Mouse (Mus musculus) embryonic facial prominence, embryonic 10.5 days (tissue): ENCODE data around the gene Rcn1. TPM values are rescaled to one million over a fixed set of nuclear protein-coding genes. Genes with fewer than 3 reads are reported as not detected.

Source experiments
- DNase-seq: peaks from one replicate; pipeline ENCODE4 v3.0.0-alpha.2; 2017; ENCODE audit warnings: low spot score
- H3K27ac ChIP-seq: fragments of 300-500 bp; sonication (generic); replicated peaks from 2 replicates; pipeline ENCODE4 v1.5.1; 2016; ENCODE audit warnings: mild to moderate bottlenecking
- H3K27me3 ChIP-seq: fragments of 300-500 bp; sonication (generic); replicated peaks from 2 replicates; pipeline ENCODE4 v1.6.1; 2016; ENCODE audit warnings: low read depth, mild to moderate bottlenecking; ENCODE audit not compliant: poor library complexity, severe bottlenecking
- H3K36me3 ChIP-seq: fragments of 300-500 bp; sonication (generic); replicated peaks from 2 replicates; pipeline ENCODE4 v1.6.1; 2016; ENCODE audit warnings: mild to moderate bottlenecking, moderate library complexity
- H3K4me1 ChIP-seq: fragments of 300-500 bp; sonication (generic); 2 replicates; pipeline ENCODE4 v1.6.1; 2016
- H3K4me3 ChIP-seq: fragments of 300-500 bp; sonication (generic); 2 replicates; pipeline ENCODE4 v1.5.1; 2016; ENCODE audit warnings: mild to moderate bottlenecking, moderate library complexity
- H3K9me3 ChIP-seq: fragments of 300-500 bp; sonication (generic); 2 replicates; pipeline ENCODE4 v1.6.1; 2016; ENCODE audit warnings: mild to moderate bottlenecking
- WGBS: fragments of 180-500 bp; shearing (Covaris S2); methylation state at CpG from one replicate; pipeline ENCODE4 v1.1.7; 2016; 5-methylcytosine and 5-hydroxymethylcytosine counted together
- polyA plus RNA-seq: library from polyadenylated mRNA; unstranded; fragments of >200 nt; fragmentation: Nextera tagmentation; extraction: Ambion mirVana; gene quantifications from 2 replicates; pipeline ENCODE4 v1.2.1, GENCODE M21; 2016

Gene Rcn1
- polyA plus RNA-seq = 114 and 116 TPM in 2 replicates

DNA sequence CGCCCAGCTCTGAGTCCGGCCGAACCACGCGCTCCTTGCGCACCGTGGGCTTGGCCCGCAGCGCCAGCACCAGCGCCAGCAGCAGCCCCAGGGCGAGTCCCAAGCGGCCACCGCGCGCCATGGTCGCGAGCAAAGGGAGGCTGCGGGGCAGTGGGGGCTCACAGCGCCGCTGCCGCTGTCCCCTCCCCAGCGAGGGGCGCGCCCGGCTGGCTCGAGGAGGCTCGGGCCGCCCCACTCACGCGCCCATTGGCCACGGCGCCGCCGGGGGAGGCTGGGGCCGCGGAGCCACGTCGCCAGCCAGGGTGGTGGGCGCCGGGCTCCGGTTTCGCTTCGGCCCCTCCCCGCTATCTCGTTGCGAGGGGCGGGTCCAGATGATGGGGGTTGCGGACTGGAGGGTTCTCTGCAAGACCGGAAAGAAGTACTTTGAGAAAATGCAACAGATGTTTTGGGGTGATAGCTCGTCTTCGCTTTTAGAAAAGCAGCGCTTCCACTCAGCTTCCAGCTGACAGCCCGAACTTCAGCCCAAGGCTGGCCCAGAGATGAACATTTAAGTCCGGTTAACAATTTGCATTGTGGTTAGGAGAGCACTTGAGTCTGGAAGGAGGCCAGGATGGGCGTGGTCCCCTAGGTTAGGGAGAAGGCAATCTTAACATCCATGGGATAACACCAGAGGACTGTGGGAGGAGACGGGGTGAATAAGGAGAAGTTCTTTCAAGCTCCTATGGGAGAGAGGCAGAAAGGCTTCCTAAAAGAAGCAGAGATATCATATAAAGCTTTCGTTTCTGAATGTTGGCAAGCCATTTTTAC, at the start of gene Rcn1:
Rcn1 (minus strand) TSS at position 235 of the 807 bp plus-strand sequence.
- WGBS = under 1% methylated on average over 57 of the region's 57 CpGs
- Histone ChIP-seq H3K27me3 (peaks cover 12% of the 10 kb centered on the region; the same call in 1 of the 2 replicates), H3K4me3 (peak within 1 kb of the TSS; percentile 90), H3K4me1 (peaks cover 32% of the 10 kb centered on the region), H3K9me3 (no peaks in the 10 kb centered on the region), H3K36me3 (peaks cover 23% of the 10 kb centered on the region), H3K27ac (peak within 1 kb of the TSS; percentile 97)
- DNase-seq = peak; percentile 93

DNA sequence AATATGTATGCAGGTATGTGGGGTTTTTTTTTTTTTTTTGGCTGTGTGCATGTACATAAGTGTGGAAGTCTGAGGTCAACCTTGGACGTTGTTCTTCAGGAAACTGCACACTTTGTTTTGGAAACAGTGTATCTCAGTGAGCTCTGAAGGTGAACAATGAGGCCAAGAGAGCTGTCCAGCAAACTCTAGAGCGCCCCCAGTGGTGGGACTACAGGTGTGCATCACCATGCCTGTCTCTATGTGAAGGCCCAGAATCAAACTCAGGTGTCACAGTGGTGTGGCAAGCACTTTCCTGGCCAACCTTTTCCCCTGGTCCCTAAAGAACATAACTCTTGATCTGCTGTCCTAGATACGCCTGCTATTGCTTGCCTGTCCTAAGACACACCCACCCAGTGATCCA, 45.0 kb upstream of the Rcn1 start:
- DNase-seq = peak; percentile 38
- Histone ChIP-seq H3K4me1 (no peaks in the 10 kb centered on the region), H3K27me3 (no peaks in the 10 kb centered on the region), H3K27ac (no peak overlapping the region), H3K36me3 (no peaks in the 10 kb centered on the region), H3K4me3 (no peak overlapping the region), H3K9me3 (no peaks in the 10 kb centered on the region)
- WGBS = 34% methylated on average over 3 of the region's 3 CpGs

DNA sequence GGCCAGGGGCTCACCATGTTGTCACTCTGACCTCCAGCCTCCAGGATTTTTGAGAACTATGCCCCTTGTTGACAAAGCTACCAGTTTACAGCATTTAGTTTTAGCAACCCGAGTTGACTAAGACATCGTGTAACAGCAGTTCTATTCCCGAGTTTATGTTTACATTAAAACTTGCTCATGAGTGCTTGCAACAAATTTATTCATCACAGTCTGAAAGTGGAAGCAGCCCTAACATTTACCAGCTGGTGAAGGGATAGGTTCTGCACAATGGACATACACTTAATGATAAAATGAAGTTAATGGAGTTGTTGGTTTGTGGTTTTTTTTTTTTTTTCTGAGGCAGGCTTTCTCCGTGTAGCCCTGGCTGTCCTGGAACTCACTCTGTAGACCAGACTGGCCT, 39.9 kb upstream of the Rcn1 start:
- 0 out of 2 replicates have a peak, but pooled peaks cover under 1% of the 10 kb centered on the region for H3K4me1 ChIP-seq
- no peak overlapping the region for H3K4me3 ChIP-seq
- H3K9me3 ChIP-seq = no peaks in the 10 kb centered on the region
- 84% methylated on average over 4 of the region's 4 CpGs for whole genome bisulfite sequencing
- no peak for DNase-seq
- H3K36me3 ChIP-seq = no peaks in the 10 kb centered on the region
- H3K27ac ChIP-seq = no peak overlapping the region
- peaks cover 4% of the 10 kb centered on the region; the same call in 1 of the 2 replicates for H3K27me3 ChIP-seq

DNA sequence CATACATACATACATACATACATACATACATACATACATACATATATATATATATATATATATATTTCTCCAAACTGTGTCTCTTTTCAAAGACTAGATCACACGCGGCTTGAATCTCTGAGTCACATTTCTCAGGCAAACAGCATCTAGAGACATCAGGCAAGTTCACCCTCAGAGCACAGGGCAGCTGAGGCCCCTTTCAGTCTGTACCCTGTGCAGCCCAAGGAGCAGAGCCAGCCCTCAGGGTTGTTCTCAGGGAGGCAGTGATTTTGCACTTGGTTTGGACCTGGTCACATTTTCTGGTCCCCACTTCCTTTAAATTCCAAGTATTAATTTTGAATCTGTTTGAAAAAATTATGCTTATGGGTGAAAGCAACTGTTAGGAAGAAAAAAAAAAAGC, 39.4 kb upstream of the Rcn1 start:
- no peak for DNase-seq
- Histone ChIP-seq H3K27me3 (peaks cover 5% of the 10 kb centered on the region; the same call in 1 of the 2 replicates), H3K27ac (no peak overlapping the region), H3K9me3 (no peaks in the 10 kb centered on the region), H3K36me3 (no peaks in the 10 kb centered on the region), H3K4me3 (no peak overlapping the region), H3K4me1 (peaks cover 5% of the 10 kb centered on the region; the same call in 1 of the 2 replicates)
- 86% methylated on average over 2 of the region's 2 CpGs for WGBS

DNA sequence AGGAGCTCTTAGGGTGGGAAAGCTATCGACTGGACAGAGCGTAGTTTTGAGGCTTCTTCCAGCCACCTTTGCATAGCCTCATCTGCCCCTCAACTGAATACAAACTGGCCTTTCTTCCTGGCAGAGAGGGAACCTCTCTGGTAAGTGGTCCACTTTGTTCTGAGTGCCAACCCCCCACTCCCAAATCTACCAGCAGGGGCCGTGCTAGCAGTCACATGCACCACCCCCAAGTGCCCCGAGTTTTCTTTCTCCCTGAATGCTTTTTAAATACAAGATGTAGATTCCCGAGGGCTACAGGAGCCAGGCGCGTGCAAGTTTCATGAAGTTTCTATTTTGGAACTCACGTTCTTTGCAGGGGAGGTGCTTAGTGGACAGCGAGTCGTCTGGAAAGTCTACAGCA, 33.8 kb upstream of the Rcn1 start:
- Histone ChIP-seq H3K27me3 (peaks cover 12% of the 10 kb centered on the region; the same call in 1 of the 2 replicates), H3K9me3 (no peaks in the 10 kb centered on the region), H3K36me3 (no peaks in the 10 kb centered on the region), H3K27ac (no peak overlapping the region), H3K4me3 (peak overlapping the region; percentile 32; the same call in 1 of the 2 replicates), H3K4me1 (peaks cover 22% of the 10 kb centered on the region)
- DNase-seq = peak; percentile 47
- 17% methylated on average over 10 of the region's 10 CpGs for WGBS

DNA sequence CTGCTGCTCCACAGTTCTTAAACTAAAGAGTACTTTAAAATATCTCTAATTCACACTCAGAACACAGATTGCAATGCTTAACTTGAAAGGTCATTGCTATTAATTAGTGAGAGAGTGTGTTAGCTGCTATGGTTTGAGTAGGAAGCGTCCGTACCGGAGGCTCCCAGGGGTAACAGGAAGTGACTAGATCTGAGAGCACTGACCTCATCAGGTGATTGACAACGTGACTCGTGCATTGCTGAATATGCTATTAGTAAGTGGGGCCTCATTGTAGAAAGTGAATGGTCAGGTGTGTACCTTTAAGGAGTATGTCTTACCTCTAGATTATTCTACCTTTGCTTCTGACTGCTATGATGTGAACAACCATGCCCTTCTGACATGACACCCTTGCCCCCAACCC, 31.3 kb upstream of the Rcn1 start:
- WGBS = 67% methylated on average over 5 of the region's 5 CpGs
- Histone ChIP-seq H3K9me3 (no peaks in the 10 kb centered on the region), H3K4me3 (no peak overlapping the region), H3K36me3 (no peaks in the 10 kb centered on the region), H3K27ac (no peak overlapping the region), H3K4me1 (peaks cover 24% of the 10 kb centered on the region), H3K27me3 (peaks cover 29% of the 10 kb centered on the region)
- DNase-seq = no peak

DNA sequence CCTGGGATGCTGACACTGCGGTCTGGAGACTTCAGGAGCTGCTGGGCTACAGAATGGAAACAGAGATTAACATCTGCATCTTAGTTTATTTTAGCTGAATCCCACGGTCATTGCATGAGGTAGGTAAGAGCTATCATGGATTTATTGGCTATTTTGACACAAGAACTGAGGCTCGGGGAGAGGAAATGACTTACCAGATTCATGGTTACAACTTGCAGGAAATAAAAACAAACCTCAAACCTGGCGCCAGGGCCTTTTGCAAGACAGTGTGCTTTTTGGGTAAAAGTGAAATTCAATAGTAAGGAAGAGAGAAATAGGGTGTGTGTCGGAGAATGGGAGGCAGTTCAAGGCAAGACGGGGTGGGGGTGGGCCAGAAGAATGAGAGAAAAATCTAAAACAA, 30.8 kb upstream of the Rcn1 start:
- H3K4me1 ChIP-seq = peaks cover 24% of the 10 kb centered on the region
- peaks cover 29% of the 10 kb centered on the region for H3K27me3 ChIP-seq
- WGBS = 78% methylated on average over 6 of the region's 6 CpGs
- H3K36me3 ChIP-seq = no peaks in the 10 kb centered on the region
- no peak overlapping the region for H3K27ac ChIP-seq
- no peak for DNase-seq
- H3K4me3 ChIP-seq = no peak overlapping the region
- H3K9me3 ChIP-seq = no peaks in the 10 kb centered on the region

DNA sequence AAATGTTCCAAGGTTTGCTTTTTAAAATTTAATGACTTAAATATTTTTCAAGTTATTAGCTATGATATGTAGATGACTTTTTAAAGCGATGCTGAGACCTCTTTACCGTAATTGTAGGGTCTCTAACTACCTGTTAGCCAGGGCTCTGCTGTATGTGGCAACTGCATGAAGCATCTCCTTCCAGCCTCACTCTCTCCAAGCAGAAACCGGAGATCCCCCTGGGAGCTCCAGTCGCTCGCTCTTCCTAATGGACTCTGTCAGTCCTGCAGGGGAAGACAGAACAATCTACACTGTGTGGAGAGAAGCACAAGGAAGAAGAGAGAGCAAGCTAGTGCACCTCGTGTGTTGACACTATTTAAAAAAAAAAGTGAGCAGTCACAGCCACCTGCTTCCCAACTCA, 29.3 kb upstream of the Rcn1 start:
- DNase-seq = no peak
- peaks cover 18% of the 10 kb centered on the region for H3K4me1 ChIP-seq
- H3K9me3 ChIP-seq = no peaks in the 10 kb centered on the region
- H3K36me3 ChIP-seq = no peaks in the 10 kb centered on the region
- H3K4me3 ChIP-seq = no peak overlapping the region
- no peak overlapping the region for H3K27ac ChIP-seq
- WGBS = 13% methylated on average over 6 of the region's 6 CpGs
- H3K27me3 ChIP-seq = peaks cover 24% of the 10 kb centered on the region

DNA sequence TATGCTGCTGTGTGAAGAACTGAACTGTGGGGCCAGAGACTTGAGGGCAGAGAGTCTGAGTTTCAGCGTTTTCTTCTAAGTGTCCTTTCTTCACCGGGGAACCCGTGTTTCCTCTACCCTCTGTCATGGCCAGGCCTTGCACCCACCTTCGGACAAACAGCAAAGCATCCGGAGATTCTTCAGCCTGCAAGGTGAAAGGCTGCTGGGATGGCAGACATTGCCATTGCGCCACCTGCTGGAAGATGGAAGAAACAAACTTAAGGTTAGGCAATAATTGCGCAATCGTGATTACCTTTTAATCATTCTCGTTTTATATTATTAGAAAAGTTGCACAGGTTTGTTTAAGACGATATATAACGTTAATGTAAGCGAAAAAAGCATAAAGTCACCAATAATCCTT, 28.9 kb upstream of the Rcn1 start:
- Histone ChIP-seq H3K9me3 (no peaks in the 10 kb centered on the region), H3K27me3 (peaks cover 24% of the 10 kb centered on the region), H3K27ac (no peak overlapping the region), H3K4me3 (no peak overlapping the region), H3K36me3 (no peaks in the 10 kb centered on the region), H3K4me1 (peaks cover 13% of the 10 kb centered on the region)
- WGBS = 5% methylated on average over 12 of the region's 12 CpGs
- DNase-seq = peak; percentile 76

DNA sequence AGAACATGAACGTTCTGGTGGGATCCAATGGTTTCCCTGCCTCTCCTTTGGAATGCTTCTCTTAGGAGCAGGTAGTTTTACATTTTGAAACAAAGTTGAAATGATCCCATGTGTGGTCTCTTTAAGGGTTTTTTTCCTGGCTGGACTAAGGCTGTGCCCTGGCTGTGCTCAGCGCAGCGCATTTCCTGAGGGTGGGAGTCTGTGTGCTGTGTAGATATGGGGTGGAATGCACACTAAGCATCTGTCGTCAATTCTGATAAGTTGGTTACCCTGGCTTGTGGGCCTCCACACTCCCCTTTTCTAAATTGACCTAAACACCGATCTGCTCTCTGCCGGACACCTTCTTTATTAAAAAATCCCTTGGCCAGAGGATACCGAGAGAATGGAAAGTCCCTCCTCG, 28.3 kb upstream of the Rcn1 start:
- no peaks in the 10 kb centered on the region for H3K9me3 ChIP-seq
- H3K27ac ChIP-seq = no peak overlapping the region
- DNase-seq = no peak
- peaks cover 24% of the 10 kb centered on the region for H3K27me3 ChIP-seq
- H3K4me1 ChIP-seq = peaks cover 10% of the 10 kb centered on the region
- H3K4me3 ChIP-seq = no peak overlapping the region
- WGBS = 74% methylated on average over 8 of the region's 8 CpGs
- H3K36me3 ChIP-seq = no peaks in the 10 kb centered on the region

DNA sequence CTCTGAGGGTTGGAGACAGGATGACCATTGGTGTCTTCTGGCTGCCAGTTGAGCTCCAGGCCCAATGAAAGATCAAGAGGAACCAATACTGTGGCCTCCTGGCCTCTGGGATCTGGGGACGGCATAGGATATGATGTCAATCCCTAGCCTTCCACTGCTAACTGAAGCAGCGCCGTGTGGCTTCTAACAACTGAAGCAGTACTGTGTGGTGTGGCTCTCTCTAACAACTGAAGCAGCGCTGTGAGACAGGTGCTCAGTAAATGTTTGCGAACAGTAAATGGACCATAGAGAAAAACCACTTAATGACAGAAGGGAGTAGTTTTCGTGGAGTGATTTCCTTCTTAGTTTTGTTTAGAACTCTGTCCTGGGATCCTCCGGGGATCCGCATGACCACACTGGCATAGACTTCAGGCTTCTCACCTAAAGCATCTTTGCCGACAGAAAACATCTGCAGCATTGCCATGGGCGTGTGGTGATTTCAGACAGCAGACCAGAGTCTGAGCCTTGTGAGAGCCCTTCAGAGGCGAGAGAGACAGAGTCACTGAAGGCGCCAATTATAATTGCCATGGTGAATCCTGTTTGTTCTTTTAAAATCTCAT, 19.6 kb upstream of the Rcn1 start:
- no peak for DNase-seq
- H3K9me3 ChIP-seq = no peaks in the 10 kb centered on the region
- WGBS = 89% methylated on average over 12 of the region's 12 CpGs

DNA sequence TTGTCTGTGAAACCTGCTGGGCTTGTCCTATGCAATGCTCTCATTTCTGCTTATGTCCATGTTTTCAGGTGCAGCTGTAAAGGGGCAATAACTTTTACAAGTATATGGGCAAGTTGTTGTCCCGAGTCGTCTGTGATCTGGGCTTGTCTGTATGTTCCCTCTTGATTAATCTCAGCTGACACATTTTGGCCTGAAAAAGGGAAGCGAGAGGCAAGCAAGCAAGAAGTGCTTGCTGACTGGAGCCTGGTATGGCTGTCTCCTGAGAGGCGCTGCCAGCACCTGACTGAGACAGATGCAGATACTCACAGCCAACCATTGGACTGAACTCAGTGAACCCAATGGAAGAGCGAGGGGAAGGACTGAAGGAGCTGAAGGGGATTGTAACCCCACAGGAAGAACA, 18.5 kb upstream of the Rcn1 start:
- Histone ChIP-seq H3K9me3 (no peaks in the 10 kb centered on the region), H3K36me3 (no peaks in the 10 kb centered on the region), H3K27ac (no peak overlapping the region), H3K4me3 (no peak overlapping the region), H3K27me3 (no peaks in the 10 kb centered on the region), H3K4me1 (peaks cover 15% of the 10 kb centered on the region)
- no peak for DNase-seq
- 78% methylated on average over 5 of the region's 5 CpGs for WGBS

More for the DNA sequence above, 19.6 kb upstream of the Rcn1 start:
- Histone ChIP-seq H3K27ac (no peak overlapping the region), H3K4me3 (no peak overlapping the region), H3K36me3 (no peaks in the 10 kb centered on the region), H3K4me1 (peaks cover 15% of the 10 kb centered on the region), H3K27me3 (no peaks in the 10 kb centered on the region)
